In the genomic region with DNA sequence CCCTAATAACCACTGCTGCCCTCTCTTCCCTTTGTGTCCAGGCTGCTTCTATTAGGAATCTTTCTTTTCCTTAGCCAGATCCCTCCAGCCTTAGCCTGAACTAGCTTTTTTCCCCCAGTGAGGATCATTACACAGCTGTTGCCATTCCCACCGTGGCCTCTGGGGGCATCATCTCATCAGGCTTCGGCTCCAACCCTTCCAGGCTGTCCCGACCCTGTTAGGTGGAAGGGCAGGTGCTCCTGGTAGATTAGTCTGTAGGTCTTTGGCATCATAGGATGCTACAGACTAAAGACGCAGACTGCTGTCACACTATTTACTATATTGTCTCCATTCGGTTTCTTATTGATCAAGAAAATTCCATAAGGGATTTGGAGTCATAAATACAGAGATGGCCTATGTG, we compare ENCODE assay signal across 8 mouse cellular contexts.
DNase-seq lines count a peak whose midpoint lies in the region; ATAC-seq and TF ChIP-seq lines count a peak whose summit lies in the region.

No protein-coding gene starts in this region.

- H3K27ac ChIP-seq in forebrain, embryonic 14.5 days (ENCODE audit: low read depth, low read length) = no peak overlapping the region
- H3K27ac ChIP-seq in limb, embryonic 11.5 days (replicated peaks; ENCODE audit: low read depth, low read length) = no peak overlapping the region
- H3K27ac ChIP-seq in thymus, adult 2 months (ENCODE audit: control insufficient read depth, insufficient read depth, low read length) = no peak overlapping the region

- no peaks in the 10 kb centered on the region for H3K9me3 ChIP-seq in forebrain, embryonic 14.5 days (replicated peaks; ENCODE audit: control insufficient read depth, low read length)
- H3K9me3 ChIP-seq in limb, embryonic 11.5 days (ENCODE audit: control insufficient read depth, low read length) = no peaks in the 10 kb centered on the region

- DNase-seq in gastrocnemius, adult 18-20 months (ENCODE audit: low spot score) = peak; percentile 5
- DNase-seq in gastrocnemius, adult 8-10 months (ENCODE audit: low spot score in 2 of 2) = no peak
- DNase-seq in ovary, postnatal 36 days (ENCODE audit: low spot score) = peak; percentile 33
- DNase-seq in ovary, postnatal 10 days (ENCODE audit: low spot score) = no peak
- DNase-seq in forebrain, embryonic 14.5 days (ENCODE audit: low spot score) = peak; percentile 56
- peak; percentile 73 for DNase-seq in limb, embryonic 11.5 days (ENCODE audit: low spot score)
- DNase-seq in thymus, adult 2 months = peak; percentile 38

- no peaks in the 10 kb centered on the region for H3K36me3 ChIP-seq in forebrain, embryonic 14.5 days (ENCODE audit: control insufficient read depth, insufficient read depth, low read length)
- H3K36me3 ChIP-seq in limb, embryonic 11.5 days (ENCODE audit: control insufficient read depth, insufficient read depth, low read length) = no peaks in the 10 kb centered on the region
- H3K36me3 ChIP-seq in thymus, adult 2 months (ENCODE audit: control insufficient read depth, insufficient read depth, low read length) = no peaks in the 10 kb centered on the region

- H3K4me1 ChIP-seq in forebrain, embryonic 14.5 days (ENCODE audit: control insufficient read depth, insufficient read depth, low read length) = no peaks in the 10 kb centered on the region
- no peaks in the 10 kb centered on the region for H3K4me1 ChIP-seq in limb, embryonic 11.5 days (ENCODE audit: control insufficient read depth, insufficient read depth, low read length)
- H3K4me1 ChIP-seq in thymus, adult 2 months (replicated peaks; ENCODE audit: control insufficient read depth, insufficient read depth, low read length) = no peaks in the 10 kb centered on the region

- peak; percentile 49; the same call in 1 of the 2 replicates for ATAC-seq in cerebellum, adult (ENCODE audit: insufficient number of reproducible peaks, low FRiP score, low TSS enrichment)
- no peak for ATAC-seq in forebrain, embryonic 14.5 days
- no peak for ATAC-seq in limb, embryonic 11.5 days (ENCODE audit: insufficient number of reproducible peaks, low FRiP score, low TSS enrichment, low read depth)

- no peaks in the 10 kb centered on the region for H3K27me3 ChIP-seq in forebrain, embryonic 14.5 days (replicated peaks; ENCODE audit: control insufficient read depth, insufficient read depth, low read length)
- no peaks in the 10 kb centered on the region for H3K27me3 ChIP-seq in limb, embryonic 11.5 days (ENCODE audit: control insufficient read depth, insufficient read depth, low read length)
- H3K27me3 ChIP-seq in thymus, adult 2 months (ENCODE audit: control insufficient read depth, insufficient read depth, low read length) = no peaks in the 10 kb centered on the region

- 23% methylated on average over 5 of the region's 5 CpGs for WGBS in forebrain, embryonic 14.5 days
- WGBS in limb, embryonic 11.5 days = 32% methylated on average over 5 of the region's 5 CpGs
- 40% methylated on average over 5 of the region's 5 CpGs for WGBS in thymus, adult 2 months

- H3K9ac ChIP-seq in forebrain, embryonic 14.5 days (ENCODE audit: low read length) = no peak overlapping the region
- H3K9ac ChIP-seq in limb, embryonic 11.5 days (ENCODE audit: low read length) = no peak overlapping the region

- H3K4me2 ChIP-seq in forebrain, embryonic 14.5 days (ENCODE audit: low read length) = no peak overlapping the region
- no peak overlapping the region for H3K4me2 ChIP-seq in limb, embryonic 11.5 days (ENCODE audit: low read depth, severe bottlenecking)

- no peak overlapping the region for H3K4me3 ChIP-seq in forebrain, embryonic 14.5 days (ENCODE audit: low read depth, low read length)
- no peak overlapping the region for H3K4me3 ChIP-seq in limb, embryonic 11.5 days (ENCODE audit: low read depth, low read length)
- H3K4me3 ChIP-seq in thymus, adult 2 months (ENCODE audit: control insufficient read depth, insufficient read depth, low read length) = no peak overlapping the region

- no peak for TF ChIP-seq POLR2A in thymus, adult 2 months (IDR thresholded peaks at IDR 0.05; ENCODE audit: control insufficient read depth, extremely low read depth, insufficient read depth, low read length, poor library complexity)

- TF ChIP-seq CTCF in thymus, adult 2 months (IDR thresholded peaks at IDR 0.05; ENCODE audit: borderline replicate concordance, control insufficient read depth, extremely low read depth, insufficient read depth, low read length, poor library complexity) = peak; percentile 61; the same call in 1 of the 2 replicates

Comparison
In these comparisons a context has a peak if more than half of its experiments do, and no peak if none do; other contexts are left out.
1. DNase-seq: peak in gastrocnemius, adult 18-20 months (single experiment), ovary, postnatal 36 days (single experiment), forebrain, embryonic 14.5 days (single experiment), limb, embryonic 11.5 days (single experiment) and thymus, adult 2 months (single experiment); none in gastrocnemius, adult 8-10 months (0 of 2) and ovary, postnatal 10 days (single experiment).